Mouse (Mus musculus): ENCODE results near the gene 1700069L16Rik.

The 1700069L16Rik gene

GRCm38 (mm10) chr5:113722224-113723013 is 2.2 kb downstream of the 1700069L16Rik start:
- no peak for TF ChIP-seq GATA4 (IDR thresholded peaks at IDR 0.05; ENCODE audit: insufficient replicate concordance, low read length)

- TF ChIP-seq GATA4 (IDR thresholded peaks at IDR 0.05; ENCODE audit: insufficient replicate concordance, low read length) = no peak
Measured at GRCm38 (mm10) chr5:113719221-113719661, 5.3 kb downstream of the 1700069L16Rik start.

- TF ChIP-seq GATA4 (IDR thresholded peaks at IDR 0.05; ENCODE audit: insufficient replicate concordance, low read length) = no peak
Measured at GRCm38 (mm10) chr5:113716581-113717388, 7.8 kb downstream of the 1700069L16Rik start.

- no peak for TF ChIP-seq GATA4 (IDR thresholded peaks at IDR 0.05; ENCODE audit: insufficient replicate concordance, low read length)
Measured at GRCm38 (mm10) chr5:113712861-113713260, 11.7 kb downstream of the 1700069L16Rik start.

GRCm38 (mm10) chr5:113703803-113704585 is 20.6 kb downstream of the 1700069L16Rik start:
- TF ChIP-seq GATA4 (IDR thresholded peaks at IDR 0.05; ENCODE audit: insufficient replicate concordance, low read length) = no peak

- no peak for TF ChIP-seq GATA4 (IDR thresholded peaks at IDR 0.05; ENCODE audit: insufficient replicate concordance, low read length)
Measured at GRCm38 (mm10) chr5:113700388-113701023, 24.1 kb downstream of the 1700069L16Rik start.

- no peak for TF ChIP-seq GATA4 (IDR thresholded peaks at IDR 0.05; ENCODE audit: insufficient replicate concordance, low read length)
Measured at GRCm38 (mm10) chr5:113694415-113694814, 30.2 kb downstream of the 1700069L16Rik start.

GRCm38 (mm10) chr5:113694000-113694399 is 30.6 kb downstream of the 1700069L16Rik start:
- TF ChIP-seq GATA4 (IDR thresholded peaks at IDR 0.05; ENCODE audit: insufficient replicate concordance, low read length) = no peak

- no peak for TF ChIP-seq GATA4 (IDR thresholded peaks at IDR 0.05; ENCODE audit: insufficient replicate concordance, low read length)
Measured at GRCm38 (mm10) chr5:113693196-113693755, 31.3 kb downstream of the 1700069L16Rik start.

GRCm38 (mm10) chr5:113690866-113691265 is 33.7 kb downstream of the 1700069L16Rik start:
- TF ChIP-seq GATA4 (IDR thresholded peaks at IDR 0.05; ENCODE audit: insufficient replicate concordance, low read length) = no peak

GRCm38 (mm10) chr5:113690069-113690548 is 34.5 kb downstream of the 1700069L16Rik start:
- TF ChIP-seq GATA4 (IDR thresholded peaks at IDR 0.05; ENCODE audit: insufficient replicate concordance, low read length) = no peak

GRCm38 (mm10) chr5:113687514-113687913 is 37.1 kb downstream of the 1700069L16Rik start:
- TF ChIP-seq GATA4 (IDR thresholded peaks at IDR 0.05; ENCODE audit: insufficient replicate concordance, low read length) = no peak

- TF ChIP-seq GATA4 (IDR thresholded peaks at IDR 0.05; ENCODE audit: insufficient replicate concordance, low read length) = no peak
Measured at GRCm38 (mm10) chr5:113685471-113685870, 39.1 kb downstream of the 1700069L16Rik start.

- no peak for TF ChIP-seq GATA4 (IDR thresholded peaks at IDR 0.05; ENCODE audit: insufficient replicate concordance, low read length)
Measured at GRCm38 (mm10) chr5:113683246-113683645, 41.3 kb downstream of the 1700069L16Rik start.
